Mouse (Mus musculus): Measurements from ENCODE around the gene Scn3a. TPM values are rescaled to one million over a fixed set of nuclear protein-coding genes. Genes with fewer than 3 reads are reported as not detected.
"Not testable (repeated sequence)": the region's sequence is repeated elsewhere in the genome, so short reads cannot be mapped to it uniquely, and the experiment has no call there.

The Scn3a gene
- polyA plus RNA-seq, 1 experiment from 2014 or later: 4.5 TPM

GRCm38 (mm10) chr2:65490450-65490849 is 77.0 kb downstream of the Scn3a start:
- no peak for TF ChIP-seq CTCF (IDR thresholded peaks at IDR 0.05; ENCODE audit: low read depth)
- no peaks in the 10 kb centered on the region for H3K36me3 ChIP-seq (ENCODE audit: insufficient read depth)
- 69% methylated on average over 9 of the region's 9 CpGs for WGBS
- H3K27me3 ChIP-seq (ENCODE audit: insufficient read depth, low read length): no peaks in the 10 kb centered on the region
- DNase-seq: peak; percentile 13
- H3K4me2 ChIP-seq: no peak overlapping the region
- no peak for ATAC-seq (ENCODE audit: insufficient read depth)
- H3K27ac ChIP-seq (ENCODE audit: low read depth): no peak overlapping the region
- H3K4me1 ChIP-seq (ENCODE audit: insufficient read depth): no peaks in the 10 kb centered on the region
- H3K9ac ChIP-seq: no peak overlapping the region
- H3K4me3 ChIP-seq (ENCODE audit: low read depth, low read length): no peak overlapping the region
- H3K9me3 ChIP-seq (ENCODE audit: low read depth, low read length): no peaks in the 10 kb centered on the region

- 47% methylated on average over 3 of the region's 3 CpGs for WGBS
- no peaks in the 10 kb centered on the region for H3K27me3 ChIP-seq (ENCODE audit: insufficient read depth, low read length)
- H3K4me1 ChIP-seq (ENCODE audit: insufficient read depth): no peaks in the 10 kb centered on the region
- H3K27ac ChIP-seq (ENCODE audit: low read depth): no peak overlapping the region
- H3K9ac ChIP-seq: no peak overlapping the region
- ATAC-seq (ENCODE audit: insufficient read depth): peak; percentile 54; the same call in 1 of the 2 replicates
- no peak for TF ChIP-seq CTCF (IDR thresholded peaks at IDR 0.05; ENCODE audit: low read depth)
- DNase-seq: peak; percentile 54
- no peaks in the 10 kb centered on the region for H3K9me3 ChIP-seq (ENCODE audit: low read depth, low read length)
- H3K4me2 ChIP-seq: no peak overlapping the region
- H3K4me3 ChIP-seq (ENCODE audit: low read depth, low read length): no peak overlapping the region
- H3K36me3 ChIP-seq (ENCODE audit: insufficient read depth): no peaks in the 10 kb centered on the region
These were observed 84.0 kb downstream of the Scn3a start for GRCm38 (mm10) chr2:65483434-65483833.

DNA sequence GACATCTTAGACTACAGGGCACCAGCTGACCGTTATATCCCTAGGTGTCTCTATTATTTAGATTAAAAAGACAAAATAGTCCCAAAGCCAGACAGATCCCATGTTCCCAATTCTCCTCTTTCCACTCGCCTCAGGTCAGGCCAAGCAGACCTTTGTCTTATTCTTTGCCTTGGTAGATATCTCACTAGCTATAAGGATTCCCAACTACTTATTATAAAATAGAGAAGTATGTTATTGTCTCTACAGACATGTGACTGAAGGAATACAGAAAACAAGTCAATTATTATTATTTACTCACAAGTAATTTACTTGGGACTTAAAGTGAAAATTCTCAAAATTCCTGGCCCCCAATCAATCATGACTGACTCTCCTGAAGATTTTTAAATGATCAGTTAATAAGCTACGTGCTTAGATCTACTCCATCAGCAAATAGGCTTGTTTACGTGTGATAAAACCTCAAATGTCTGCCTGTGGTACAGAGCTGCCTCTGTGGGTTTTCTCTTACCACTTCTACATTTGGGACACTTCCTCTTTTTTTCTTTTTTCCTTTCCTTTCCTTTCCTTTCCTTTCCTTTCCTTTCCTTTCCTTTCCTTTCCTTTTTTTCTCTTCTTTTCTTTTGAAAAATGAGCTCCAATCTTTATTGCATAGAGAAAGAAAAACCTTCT is 86.3 kb downstream of the Scn3a start:
- H3K4me2 ChIP-seq: no peak overlapping the region
- ATAC-seq (ENCODE audit: insufficient read depth) (no peak), DNase-seq (no peak)
- no peaks in the 10 kb centered on the region for H3K27me3 ChIP-seq (ENCODE audit: insufficient read depth, low read length)
- no peak overlapping the region for H3K4me3 ChIP-seq (ENCODE audit: low read depth, low read length)
- no peaks in the 10 kb centered on the region for H3K9me3 ChIP-seq (ENCODE audit: low read depth, low read length)
- no peak for TF ChIP-seq CTCF (IDR thresholded peaks at IDR 0.05; ENCODE audit: low read depth)
- no peak overlapping the region for H3K27ac ChIP-seq (ENCODE audit: low read depth)
- WGBS: 74% methylated on average over 4 of the region's 4 CpGs
- H3K9ac ChIP-seq: no peak overlapping the region
- H3K36me3 ChIP-seq (ENCODE audit: insufficient read depth): no peaks in the 10 kb centered on the region
- H3K4me1 ChIP-seq (ENCODE audit: insufficient read depth): no peaks in the 10 kb centered on the region

GRCm38 (mm10) chr2:65471311-65471882 is 96.0 kb downstream of the Scn3a start:
- no peaks in the 10 kb centered on the region for H3K36me3 ChIP-seq (ENCODE audit: insufficient read depth)
- peak overlapping the region; percentile 40 for H3K4me2 ChIP-seq
- H3K4me3 ChIP-seq (ENCODE audit: low read depth, low read length): no peak overlapping the region
- TF ChIP-seq CTCF (IDR thresholded peaks at IDR 0.05; ENCODE audit: low read depth): no peak
- DNase-seq: peak; percentile 11
- ATAC-seq (ENCODE audit: insufficient read depth): no peak
- no peak overlapping the region for H3K9ac ChIP-seq
- no peaks in the 10 kb centered on the region for H3K4me1 ChIP-seq (ENCODE audit: insufficient read depth)
- WGBS: 48% methylated on average over 11 of the region's 11 CpGs
- no peak overlapping the region for H3K27ac ChIP-seq (ENCODE audit: low read depth)
- H3K9me3 ChIP-seq (ENCODE audit: low read depth, low read length): no peaks in the 10 kb centered on the region
- H3K27me3 ChIP-seq (ENCODE audit: insufficient read depth, low read length): no peaks in the 10 kb centered on the region

DNA sequence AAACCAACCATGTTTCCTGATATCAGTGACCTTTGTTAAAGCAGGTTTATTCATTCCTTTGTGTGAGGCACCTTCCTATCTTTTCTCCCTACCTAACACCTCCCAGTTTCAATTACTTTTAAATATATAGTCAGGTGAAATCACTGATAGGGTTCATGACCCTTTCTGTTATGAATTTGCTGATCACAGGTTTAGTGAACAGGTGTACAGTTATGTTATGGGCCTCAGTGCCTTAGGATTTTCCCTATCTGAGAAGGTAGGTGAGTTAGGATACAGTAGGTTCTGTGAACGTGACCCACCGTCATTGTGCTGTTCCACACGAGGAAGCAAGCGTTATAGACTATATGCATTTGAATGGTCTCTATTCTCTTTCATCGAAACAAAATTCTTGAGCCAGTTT is 101.7 kb downstream of the Scn3a start:
- no peak overlapping the region for H3K4me2 ChIP-seq
- H3K9me3 ChIP-seq (ENCODE audit: low read depth, low read length): no peaks in the 10 kb centered on the region
- H3K36me3 ChIP-seq (ENCODE audit: insufficient read depth): no peaks in the 10 kb centered on the region
- H3K27me3 ChIP-seq (ENCODE audit: insufficient read depth, low read length): no peaks in the 10 kb centered on the region
- TF ChIP-seq CTCF (IDR thresholded peaks at IDR 0.05; ENCODE audit: low read depth): no peak
- no peak overlapping the region for H3K27ac ChIP-seq (ENCODE audit: low read depth)
- ATAC-seq (ENCODE audit: insufficient read depth) (no peak), DNase-seq (no peak)
- no peak overlapping the region for H3K4me3 ChIP-seq (ENCODE audit: low read depth, low read length)
- no peaks in the 10 kb centered on the region for H3K4me1 ChIP-seq (ENCODE audit: insufficient read depth)
- 92% methylated on average over 5 of the region's 5 CpGs for WGBS
- no peak overlapping the region for H3K9ac ChIP-seq

- no peak overlapping the region for H3K9ac ChIP-seq
- no peak overlapping the region for H3K27ac ChIP-seq (ENCODE audit: low read depth)
- ATAC-seq (ENCODE audit: insufficient read depth): no peak
- H3K4me2 ChIP-seq: no peak overlapping the region
- no peaks in the 10 kb centered on the region for H3K27me3 ChIP-seq (ENCODE audit: insufficient read depth, low read length)
- H3K36me3 ChIP-seq (ENCODE audit: insufficient read depth): no peaks in the 10 kb centered on the region
- H3K4me3 ChIP-seq (ENCODE audit: low read depth, low read length): no peak overlapping the region
- no peak for DNase-seq
- no peak for TF ChIP-seq CTCF (IDR thresholded peaks at IDR 0.05; ENCODE audit: low read depth)
- H3K4me1 ChIP-seq (ENCODE audit: insufficient read depth): no peaks in the 10 kb centered on the region
- H3K9me3 ChIP-seq (ENCODE audit: low read depth, low read length): no peaks in the 10 kb centered on the region
- 85% methylated on average over 6 of the region's 6 CpGs for WGBS
These were observed 113.7 kb downstream of the Scn3a start for GRCm38 (mm10) chr2:65453763-65454162.

GRCm38 (mm10) chr2:65451401-65452078 is 115.9 kb downstream of the Scn3a start:
- ATAC-seq (ENCODE audit: insufficient read depth): not testable (repeated sequence)

More at GRCm38 (mm10) chr2:65451401-65452078, 115.9 kb downstream of the Scn3a start:
- H3K27ac ChIP-seq (ENCODE audit: low read depth); H3K9me3 ChIP-seq (ENCODE audit: low read depth, low read length); H3K4me3 ChIP-seq (ENCODE audit: low read depth, low read length); H3K36me3 ChIP-seq (ENCODE audit: insufficient read depth); H3K4me1 ChIP-seq (ENCODE audit: insufficient read depth); H3K27me3 ChIP-seq (ENCODE audit: insufficient read depth, low read length); H3K9ac ChIP-seq; H3K4me2 ChIP-seq; DNase-seq: not testable (repeated sequence)
- 87% methylated on average over 13 of the region's 14 CpGs for WGBS

Measured in lung, embryonic 14.5 days (tissue).